Mouse (Mus musculus) myocyte (in vitro differentiated cells): ENCODE measurements around the gene Brs3. TPM values are rescaled to one million over a fixed set of nuclear protein-coding genes. Genes with fewer than 3 reads are reported as not detected.

Source experiments
- H3K27me3 ChIP-seq: one replicate; pipeline ENCODE4 v1.6.1; 2011; ENCODE audit not compliant: control insufficient read depth, insufficient read depth, insufficient read length
- H3K36me3 ChIP-seq: one replicate; pipeline ENCODE4 v1.6.1; 2011; ENCODE audit not compliant: control insufficient read depth, insufficient read depth
- H3K4me2 ChIP-seq: one replicate; pipeline ENCODE4 v1.6.1; 2011; ENCODE audit warnings: low read depth, control low read depth
- H3K4me3 ChIP-seq: one replicate; pipeline ENCODE4 v1.5.1; 2011; ENCODE audit warnings: mild to moderate bottlenecking, control low read depth, moderate library complexity
- H3K79me2 ChIP-seq: one replicate; pipeline ENCODE4 v1.6.1; 2011; ENCODE audit not compliant: control insufficient read depth, insufficient read depth
- H3ac ChIP-seq: one replicate; pipeline ENCODE4 v1.6.1; 2011; ENCODE audit not compliant: control insufficient read depth, insufficient read length
- CEBPB ChIP-seq: IDR thresholded peaks from 2 replicates; pipeline ENCODE4 v1.6.1; 2011; ENCODE audit warnings: mild to moderate bottlenecking, moderate library complexity; ENCODE audit not compliant: poor library complexity, insufficient read depth, severe bottlenecking
- E2F4 ChIP-seq: IDR thresholded peaks from one replicate; pipeline ENCODE4 v1.6.1; 2011; ENCODE audit warnings: mild to moderate bottlenecking, control low read depth, moderate library complexity; ENCODE audit not compliant: insufficient read depth
- MAX ChIP-seq: IDR thresholded peaks from one replicate; pipeline ENCODE4 v1.6.1; 2011; ENCODE audit warnings: low read depth, mild to moderate bottlenecking, control low read depth
- MYOD1 ChIP-seq, 3 experiments: IDR thresholded peaks; one replicate each; pipeline ENCODE4 v1.6.1; 2011; ENCODE audit warnings: control low read depth in 2 of 3, low read depth in 2 of 3, mild to moderate bottlenecking in 2 of 3, moderate library complexity in 1 of 3; ENCODE audit not compliant: insufficient read length in 2 of 3, control insufficient read depth in 1 of 3
- MYOG ChIP-seq, 3 experiments: IDR thresholded peaks; one replicate each; pipeline ENCODE4 v1.6.1; 2011; ENCODE audit warnings: control low read depth in 2 of 3, low read depth in 2 of 3, mild to moderate bottlenecking in 2 of 3; ENCODE audit not compliant: insufficient read length in 2 of 3, control insufficient read depth in 1 of 3, insufficient read depth in 1 of 3
- POLR2A ChIP-seq: IDR thresholded peaks from one replicate; pipeline ENCODE4 v1.6.1; 2011; ENCODE audit warnings: low read depth, mild to moderate bottlenecking, control low read depth, moderate library complexity; ENCODE audit not compliant: insufficient read length
- POLR2AphosphoS2 ChIP-seq: IDR thresholded peaks from one replicate; pipeline ENCODE4 v1.6.1; 2011; ENCODE audit warnings: low read depth, control low read depth; ENCODE audit not compliant: insufficient read length
- REST ChIP-seq: IDR thresholded peaks from one replicate; pipeline ENCODE4 v1.6.1; 2011; ENCODE audit warnings: mild to moderate bottlenecking, control low read depth, moderate library complexity; ENCODE audit not compliant: insufficient read depth, insufficient read length
- SRF ChIP-seq: IDR thresholded peaks from one replicate; pipeline ENCODE4 v1.6.1; 2011; ENCODE audit warnings: low read depth; ENCODE audit not compliant: control insufficient read depth, insufficient read length
- TCF12 ChIP-seq: IDR thresholded peaks from one replicate; pipeline ENCODE4 v1.6.1; 2011; ENCODE audit warnings: mild to moderate bottlenecking, control low read depth; ENCODE audit not compliant: poor library complexity, insufficient read depth, severe bottlenecking
- TCF3 ChIP-seq: IDR thresholded peaks from one replicate; pipeline ENCODE4 v1.6.1; 2011; ENCODE audit warnings: low read depth, control low read depth; ENCODE audit not compliant: insufficient read length
- USF1 ChIP-seq: IDR thresholded peaks from one replicate; pipeline ENCODE4 v1.6.1; 2011; ENCODE audit warnings: low read depth, mild to moderate bottlenecking, control low read depth, moderate library complexity
- polyA plus RNA-seq: library from polyadenylated mRNA; unstranded; fragments of >200 nt; fragmentation: generic; extraction: Trizol; gene quantifications from one replicate; pipeline ENCODE4 v1.2.1, GENCODE M21; 2012; ENCODE audit warnings: missing spikeins

The Brs3 gene
- polyA plus RNA-seq, 1 experiment: not detected

GRCm38 (mm10) chrX:57053993-57054385 is 11.1 kb downstream of the Brs3 start:
- Histone ChIP-seq H3ac (peak overlapping the region; percentile 33), H3K79me2 (no peaks in the 10 kb centered on the region), H3K4me2 (peak overlapping the region; percentile 84), H3K36me3 (peaks cover 5% of the 10 kb centered on the region), H3K27me3 (no peaks in the 10 kb centered on the region), H3K4me3 (peak overlapping the region; percentile 42)
- no peak for TF ChIP-seq USF1
- no peak for TF ChIP-seq POLR2AphosphoS2
- TF ChIP-seq REST: no peak
- TF ChIP-seq MAX: no peak
- TF ChIP-seq POLR2A: no peak
- no peak for TF ChIP-seq CEBPB
- no peak for TF ChIP-seq MYOG (IDR thresholded peaks at IDR 0.05; ENCODE audit: control insufficient read depth in 1 of 3, insufficient read depth in 1 of 3, insufficient read length in 2 of 3, low read depth in 2 of 3)
- no peak for TF ChIP-seq SRF

- Histone ChIP-seq H3K36me3 (no peaks in the 10 kb centered on the region), H3K27me3 (no peaks in the 10 kb centered on the region), H3K4me3 (no peak overlapping the region), H3K4me2 (no peak overlapping the region), H3ac (no peak overlapping the region), H3K79me2 (no peaks in the 10 kb centered on the region)
- TF ChIP-seq REST (no peak), SRF (no peak), MYOG (IDR thresholded peaks at IDR 0.05; ENCODE audit: control insufficient read depth in 1 of 3, insufficient read depth in 1 of 3, insufficient read length in 2 of 3, low read depth in 2 of 3) (no peak), MAX (no peak), TCF12 (no peak), MYOD1 (IDR thresholded peaks at IDR 0.05; ENCODE audit: control insufficient read depth in 1 of 3, insufficient read length in 2 of 3, low read depth in 2 of 3) (no peak)
Measured at GRCm38 (mm10) chrX:57081496-57081895, 38.6 kb downstream of the Brs3 start.

GRCm38 (mm10) chrX:57087806-57088205 is 44.9 kb downstream of the Brs3 start, which contains the start of gene Vgll1:
Gene Vgll1 (plus strand): TSS chrX:57088106.
- H3K4me2 ChIP-seq: no peak within 1 kb of the TSS
- TF ChIP-seq TCF3 (no peak), E2F4 (no peak), USF1 (no peak), REST (no peak), MYOG (IDR thresholded peaks at IDR 0.05; ENCODE audit: control insufficient read depth in 1 of 3, insufficient read depth in 1 of 3, insufficient read length in 2 of 3, low read depth in 2 of 3) (no peak), MAX (no peak), SRF (no peak), CEBPB (no peak), POLR2A (no peak), MYOD1 (IDR thresholded peaks at IDR 0.05; ENCODE audit: control insufficient read depth in 1 of 3, insufficient read length in 2 of 3, low read depth in 2 of 3) (no peak), TCF12 (no peak), POLR2AphosphoS2 (no peak)
- no peaks in the 10 kb centered on the region for H3K79me2 ChIP-seq
- no peaks in the 10 kb centered on the region for H3K36me3 ChIP-seq
- H3K27me3 ChIP-seq: no peaks in the 10 kb centered on the region
- H3ac ChIP-seq: no peak within 1 kb of the TSS
- H3K4me3 ChIP-seq: no peak within 1 kb of the TSS

Other genes with a start within 250 kb of the Brs3 start
- 0.05 TPM for gene Map7d3, start 220.7 kb upstream of the Brs3 start, polyA plus RNA-seq
- not detected for gene Adgrg4, start 172.9 kb upstream of the Brs3 start, polyA plus RNA-seq
- 15.1 TPM for gene Htatsf1, start 10.5 kb downstream of the Brs3 start, polyA plus RNA-seq
- not detected for gene Vgll1, start 45.0 kb downstream of the Brs3 start, polyA plus RNA-seq
- gene Cd40lg, start 169.1 kb downstream of the Brs3 start, polyA plus RNA-seq: not detected